Mouse (Mus musculus): ENCODE measurements around the gene Col4a1. TPM values are rescaled to one million over a fixed set of nuclear protein-coding genes. Genes with fewer than 3 reads are reported as not detected.

Col4a1 gene
- polyA plus RNA-seq, 1 experiment from 2014 or later: 90.6 TPM

- Histone ChIP-seq H3K27ac (no peak overlapping the region), H3K9ac (no peak overlapping the region), H3K36me3 (replicated peaks) (no peaks in the 10 kb centered on the region), H3K27me3 (replicated peaks) (no peaks in the 10 kb centered on the region), H3K9me3 (no peaks in the 10 kb centered on the region), H3K4me2 (no peak overlapping the region), H3K4me3 (no peak overlapping the region), H3K4me1 (0 out of 2 replicates have a peak, but pooled peaks cover 4% of the 10 kb centered on the region)
- ATAC-seq (replicated peaks): no peak
- WGBS: 65% methylated on average over 10 of the region's 10 CpGs
These were observed 78.3 kb downstream of the Col4a1 start for GRCm38 (mm10) chr8:11234151-11234878.

DNA sequence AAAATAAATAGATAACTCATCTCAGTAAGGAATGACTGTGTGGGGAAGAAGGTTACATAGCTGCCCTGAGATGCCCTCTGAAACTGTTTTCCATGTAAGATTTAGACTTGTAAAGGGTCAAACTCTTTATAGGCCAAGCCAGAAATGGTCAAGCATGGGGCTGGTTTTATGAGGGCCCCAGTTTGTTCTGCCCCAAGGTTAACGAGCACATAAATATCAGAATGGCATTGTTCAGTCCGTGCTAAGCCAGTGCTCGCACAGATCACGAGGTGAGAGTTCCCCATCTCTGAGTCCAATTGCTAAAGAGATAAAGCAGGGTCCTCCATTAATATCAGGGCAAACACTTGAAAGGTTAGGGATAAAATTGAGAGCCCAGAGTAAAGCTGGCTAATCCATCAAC lies 79.6 kb downstream of the Col4a1 start:
- Histone ChIP-seq H3K4me1 (0 out of 2 replicates have a peak, but pooled peaks cover 4% of the 10 kb centered on the region), H3K4me2 (no peak overlapping the region), H3K27ac (no peak overlapping the region), H3K27me3 (replicated peaks) (no peaks in the 10 kb centered on the region), H3K36me3 (replicated peaks) (no peaks in the 10 kb centered on the region), H3K9me3 (no peaks in the 10 kb centered on the region), H3K9ac (no peak overlapping the region), H3K4me3 (no peak overlapping the region)
- no peak for ATAC-seq (replicated peaks)
- WGBS: 79% methylated on average over 4 of the region's 4 CpGs

DNA sequence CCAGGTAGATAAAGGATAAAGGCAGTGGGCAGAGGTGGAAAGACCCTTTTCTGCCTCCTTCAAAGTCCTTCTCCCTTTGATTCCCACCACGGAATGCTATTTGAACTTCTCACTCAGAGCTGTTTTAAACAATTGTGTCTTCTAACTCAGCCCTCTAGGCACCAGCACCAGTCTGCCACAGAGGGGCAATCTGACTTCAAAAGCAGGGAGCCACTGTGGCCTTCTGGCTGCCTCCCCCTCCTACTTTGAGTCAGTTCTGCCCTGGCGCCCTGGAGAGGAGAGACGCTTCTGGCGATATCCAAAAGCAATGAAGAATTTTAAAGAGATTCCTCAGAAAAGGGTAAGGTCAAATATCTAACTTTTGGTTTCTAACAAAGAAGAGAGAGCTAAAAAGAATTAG lies 82.3 kb downstream of the Col4a1 start:
- peak; percentile 70; the same call in 1 of the 2 replicates for ATAC-seq (replicated peaks)
- WGBS: 25% methylated on average over 4 of the region's 4 CpGs
- Histone ChIP-seq H3K27me3 (replicated peaks) (no peaks in the 10 kb centered on the region), H3K9me3 (no peaks in the 10 kb centered on the region), H3K4me3 (no peak overlapping the region), H3K9ac (no peak overlapping the region), H3K4me1 (0 out of 2 replicates have a peak, but pooled peaks cover 4% of the 10 kb centered on the region), H3K36me3 (replicated peaks) (no peaks in the 10 kb centered on the region), H3K27ac (no peak overlapping the region), H3K4me2 (no peak overlapping the region)

DNA sequence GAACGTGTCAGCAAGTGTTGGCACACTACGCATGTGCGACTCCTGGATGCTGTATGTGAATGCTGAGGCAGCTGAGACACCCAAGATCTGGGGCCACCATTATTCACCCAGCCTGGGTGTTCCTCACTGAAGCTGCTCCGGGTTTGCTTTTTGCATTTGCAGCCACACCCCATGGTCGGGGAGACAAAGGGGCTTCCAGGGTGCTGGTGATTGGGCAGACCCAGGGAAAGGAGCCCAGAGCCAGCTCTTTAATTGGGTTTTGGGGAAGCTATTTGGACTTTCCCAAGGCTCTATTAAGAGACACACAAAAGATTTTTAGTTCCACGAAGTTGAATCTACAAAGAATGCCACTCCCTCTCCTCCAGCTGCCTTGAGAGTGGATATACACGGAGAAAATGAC lies 85.2 kb downstream of the Col4a1 start:
- H3K27me3 ChIP-seq (replicated peaks): no peaks in the 10 kb centered on the region
- 0 out of 2 replicates have a peak, but pooled peaks cover 4% of the 10 kb centered on the region for H3K4me1 ChIP-seq
- H3K9ac ChIP-seq: no peak overlapping the region
- H3K4me3 ChIP-seq: no peak overlapping the region
- no peak for ATAC-seq (replicated peaks)
- H3K4me2 ChIP-seq: no peak overlapping the region
- no peaks in the 10 kb centered on the region for H3K9me3 ChIP-seq
- H3K27ac ChIP-seq: no peak overlapping the region
- 44% methylated on average over 7 of the region's 7 CpGs for WGBS
- H3K36me3 ChIP-seq (replicated peaks): no peaks in the 10 kb centered on the region

- Histone ChIP-seq H3K9me3 (no peaks in the 10 kb centered on the region), H3K4me1 (0 out of 2 replicates have a peak, but pooled peaks cover 4% of the 10 kb centered on the region), H3K36me3 (replicated peaks) (no peaks in the 10 kb centered on the region), H3K27ac (no peak overlapping the region), H3K4me2 (no peak overlapping the region), H3K27me3 (replicated peaks) (no peaks in the 10 kb centered on the region), H3K4me3 (no peak overlapping the region), H3K9ac (no peak overlapping the region)
- whole genome bisulfite sequencing: 84% methylated on average over 13 of the region's 13 CpGs
- no peak for ATAC-seq (replicated peaks)
These were observed 86.8 kb downstream of the Col4a1 start for GRCm38 (mm10) chr8:11225577-11226434.

- 73% methylated on average over 7 of the region's 7 CpGs for WGBS
- ATAC-seq (replicated peaks): no peak
- Histone ChIP-seq H3K27ac (no peak overlapping the region), H3K36me3 (replicated peaks) (no peaks in the 10 kb centered on the region), H3K4me2 (no peak overlapping the region), H3K27me3 (replicated peaks) (no peaks in the 10 kb centered on the region), H3K9me3 (no peaks in the 10 kb centered on the region), H3K4me3 (no peak overlapping the region), H3K9ac (no peak overlapping the region), H3K4me1 (no peaks in the 10 kb centered on the region)
These were observed 88.4 kb downstream of the Col4a1 start for GRCm38 (mm10) chr8:11224178-11224577.

- no peak for ATAC-seq (replicated peaks)
- no peaks in the 10 kb centered on the region for H3K36me3 ChIP-seq (replicated peaks)
- H3K27me3 ChIP-seq (replicated peaks): no peaks in the 10 kb centered on the region
- no peak overlapping the region for H3K27ac ChIP-seq
- 93% methylated on average over 5 of the region's 5 CpGs for WGBS
- no peak overlapping the region for H3K4me3 ChIP-seq
- no peak overlapping the region for H3K9ac ChIP-seq
- no peaks in the 10 kb centered on the region for H3K9me3 ChIP-seq
- no peak overlapping the region for H3K4me2 ChIP-seq
- no peaks in the 10 kb centered on the region for H3K4me1 ChIP-seq
These were observed 91.3 kb downstream of the Col4a1 start for GRCm38 (mm10) chr8:11221353-11221752.

- WGBS: 92% methylated on average over 6 of the region's 6 CpGs
- H3K9ac ChIP-seq: no peak overlapping the region
- no peak for ATAC-seq (replicated peaks)
- H3K36me3 ChIP-seq (replicated peaks): no peaks in the 10 kb centered on the region
- no peaks in the 10 kb centered on the region for H3K9me3 ChIP-seq
- H3K4me1 ChIP-seq: no peaks in the 10 kb centered on the region
- no peaks in the 10 kb centered on the region for H3K27me3 ChIP-seq (replicated peaks)
- H3K27ac ChIP-seq: no peak overlapping the region
- no peak overlapping the region for H3K4me3 ChIP-seq
- H3K4me2 ChIP-seq: no peak overlapping the region
These were observed 93.3 kb downstream of the Col4a1 start for GRCm38 (mm10) chr8:11219282-11219681.

DNA sequence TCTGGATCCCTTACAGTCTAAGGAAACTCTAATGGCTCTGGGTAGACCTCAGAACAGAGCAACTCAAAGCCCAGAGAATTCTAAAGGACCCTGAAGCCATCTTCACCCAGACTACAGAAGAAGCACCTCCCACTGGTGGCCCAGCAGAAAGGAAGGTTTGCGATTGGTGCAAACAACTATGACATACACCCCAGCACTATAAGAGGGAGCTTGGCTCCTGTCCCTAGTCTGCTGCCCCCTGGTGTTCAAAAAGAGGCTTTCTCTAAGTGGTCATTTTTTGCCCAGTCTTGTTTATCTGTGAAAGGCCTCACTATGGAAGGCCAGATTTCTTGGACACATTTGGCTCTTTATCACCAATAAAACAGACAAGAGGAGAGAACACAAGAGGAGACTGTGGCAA lies 97.4 kb downstream of the Col4a1 start:
- Histone ChIP-seq H3K9me3 (no peaks in the 10 kb centered on the region), H3K4me1 (no peaks in the 10 kb centered on the region), H3K27ac (no peak overlapping the region), H3K4me2 (no peak overlapping the region), H3K27me3 (replicated peaks) (no peaks in the 10 kb centered on the region), H3K9ac (no peak overlapping the region), H3K4me3 (no peak overlapping the region), H3K36me3 (replicated peaks) (no peaks in the 10 kb centered on the region)
- peak; percentile 80 for ATAC-seq (replicated peaks)
- WGBS: 30% methylated on average over 1 of the region's 1 CpGs

- no peak for ATAC-seq (replicated peaks)
These were observed 106.1 kb downstream of the Col4a1 start for GRCm38 (mm10) chr8:11206509-11206908.

GRCm38 (mm10) chr8:11205532-11205931 lies 107.1 kb downstream of the Col4a1 start:
- Histone ChIP-seq H3K4me2 (no peak overlapping the region), H3K4me1 (0 out of 2 replicates have a peak, but pooled peaks cover 3% of the 10 kb centered on the region), H3K9ac (no peak overlapping the region), H3K9me3 (no peaks in the 10 kb centered on the region), H3K4me3 (no peak overlapping the region), H3K36me3 (replicated peaks) (no peaks in the 10 kb centered on the region), H3K27me3 (replicated peaks) (no peaks in the 10 kb centered on the region), H3K27ac (no peak overlapping the region)
- no peak for ATAC-seq (replicated peaks)
- 86% methylated on average over 9 of the region's 9 CpGs for WGBS

More at GRCm38 (mm10) chr8:11206509-11206908, 106.1 kb downstream of the Col4a1 start:
- 81% methylated on average over 8 of the region's 8 CpGs for WGBS
- Histone ChIP-seq H3K9ac (no peak overlapping the region), H3K4me3 (no peak overlapping the region), H3K9me3 (no peaks in the 10 kb centered on the region), H3K4me1 (0 out of 2 replicates have a peak, but pooled peaks cover 3% of the 10 kb centered on the region), H3K4me2 (no peak overlapping the region), H3K27me3 (replicated peaks) (no peaks in the 10 kb centered on the region), H3K36me3 (replicated peaks) (no peaks in the 10 kb centered on the region), H3K27ac (no peak overlapping the region)

DNA sequence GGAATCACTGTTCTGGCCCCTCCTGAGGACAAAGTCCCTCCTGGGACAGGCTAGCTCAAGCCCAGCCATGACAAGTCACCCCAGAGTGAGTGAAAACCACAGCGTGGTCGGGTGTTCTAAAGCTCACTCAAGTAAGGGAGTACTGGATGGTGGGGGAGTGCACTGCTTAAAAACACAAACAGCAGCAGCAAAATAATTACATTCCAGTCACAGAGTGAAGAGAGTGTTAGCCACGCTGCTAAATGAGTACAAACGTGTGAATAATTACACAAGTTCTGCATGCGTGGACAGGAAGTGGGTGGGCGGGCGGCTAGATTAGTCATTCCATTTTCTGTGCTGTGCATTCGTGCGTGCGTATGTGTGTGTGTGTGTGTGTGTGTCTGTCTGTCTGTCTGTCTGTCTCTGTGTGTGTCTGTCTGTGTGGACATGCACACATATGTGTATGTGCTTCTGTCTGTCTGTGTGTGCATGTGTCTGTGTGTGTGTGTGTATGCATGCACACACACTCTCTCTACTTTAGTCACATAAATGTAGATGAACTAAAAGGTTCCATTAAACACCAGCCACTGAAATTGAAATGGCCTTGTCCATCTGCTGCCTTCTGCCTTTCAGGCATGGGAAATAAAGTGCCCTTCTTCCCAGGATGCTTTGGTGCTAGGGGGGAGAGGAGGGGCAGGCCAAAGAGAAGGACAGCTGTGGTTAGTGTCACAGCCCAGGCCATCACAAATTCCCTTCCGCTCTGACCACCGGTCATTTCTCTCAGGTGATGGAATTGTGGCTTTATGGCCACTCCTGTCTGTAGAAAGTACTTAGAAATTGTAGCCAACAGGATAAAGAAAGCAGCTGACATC lies 109.1 kb downstream of the Col4a1 start:
- 76% methylated on average over 12 of the region's 12 CpGs for WGBS
- Histone ChIP-seq H3K4me3 (no peak overlapping the region), H3K4me2 (no peak overlapping the region), H3K9me3 (no peaks in the 10 kb centered on the region), H3K4me1 (0 out of 2 replicates have a peak, but pooled peaks cover 3% of the 10 kb centered on the region), H3K9ac (no peak overlapping the region), H3K27ac (no peak overlapping the region), H3K27me3 (replicated peaks) (no peaks in the 10 kb centered on the region), H3K36me3 (replicated peaks) (no peaks in the 10 kb centered on the region)
- ATAC-seq (replicated peaks): no peak

Measured in midbrain, embryonic 15.5 days (tissue).